Mouse (Mus musculus): ENCODE results near the gene Cpn2. TPM values are rescaled to one million over a fixed set of nuclear protein-coding genes. Genes with fewer than 3 reads are reported as not detected.
A peak's percentile ranks its signal among the peaks of the same experiment; 100 is the strongest.

Cpn2 gene
- total and polyA plus RNA-seq, 3 experiments: not detected

GRCm38 (mm10) chr16:30209264-30209663, 58.0 kb downstream of the Cpn2 start:
- TF ChIP-seq CTCF (conservative IDR thresholded peaks at IDR 0.05 in 1 of 2, IDR thresholded peaks at IDR 0.05 in 1 of 2; ENCODE audit: low read depth in 2 of 2, low read length in 2 of 2) (peak; percentile 28 to 41; a peak in 3 of 4 replicates), MEF2A (IDR thresholded peaks at IDR 0.05; ENCODE audit: borderline replicate concordance, low read depth, low read length) (no peak), IRF4 (IDR thresholded peaks at IDR 0.05; ENCODE audit: low read depth, low read length) (no peak), RAD21 (IDR thresholded peaks at IDR 0.05; ENCODE audit: low read depth, low read length) (peak; percentile 36), SMC3 (IDR thresholded peaks at IDR 0.05; ENCODE audit: low read depth, low read length) (peak; percentile 6; the same call in 1 of the 2 replicates), TBP (conservative IDR thresholded peaks at IDR 0.05; ENCODE audit: low read depth, low read length) (no peak), USF1 (IDR thresholded peaks at IDR 0.05; ENCODE audit: low read depth, low read length) (no peak), PAX5 (IDR thresholded peaks at IDR 0.05; ENCODE audit: low read length) (no peak)
- Histone ChIP-seq H3K4me3 (replicated peaks in 1 of 3; ENCODE audit: low read depth in 2 of 3, low read length in 2 of 3, poor library complexity in 1 of 3) (no peak overlapping the region), H3K9ac (ENCODE audit: insufficient read depth, low read depth) (no peak overlapping the region), H3K4me2 (ENCODE audit: insufficient read depth, low read depth, poor library complexity, severe bottlenecking) (no peak overlapping the region), H3K27ac (ENCODE audit: insufficient read depth, low read depth) (no peak overlapping the region), H3K79me2 (replicated peaks; ENCODE audit: control insufficient read depth, extremely low read depth, insufficient read depth, poor library complexity, severe bottlenecking) (no peaks in the 10 kb centered on the region), H3K36me3 (replicated peaks in 1 of 2; ENCODE audit: control insufficient read depth in 1 of 2, insufficient read depth in 1 of 2, low read length in 1 of 2) (no peaks in the 10 kb centered on the region), H3K9me3 (replicated peaks; ENCODE audit: low read length) (peaks cover 5% of the 10 kb centered on the region), H3K27me3 (replicated peaks) (peaks cover 3% of the 10 kb centered on the region), H3K4me1 (ENCODE audit: control insufficient read depth in 1 of 2, insufficient read depth in 2 of 2) (peaks cover 19 to 27% of the 10 kb centered on the region in 2 experiments)
- no peak for DNase-seq (ENCODE audit: extremely low read depth)
- in situ Hi-C loops (cut with MboI; ENCODE audit: low pct_ligation_motif_present, low pct_unique_long_range_greater_than_20kb, low sequenced_read_pairs) (no loop called here), dilution Hi-C loops (cut with MboI; ENCODE audit: extremely low pct_ligation_motif_present, extremely low pct_unique_long_range_greater_than_20kb, low sequenced_read_pairs) (no loop called here)

- Histone ChIP-seq H3K27ac (ENCODE audit: insufficient read depth, low read depth) (no peak overlapping the region), H3K36me3 (replicated peaks in 1 of 2; ENCODE audit: control insufficient read depth in 1 of 2, insufficient read depth in 1 of 2, low read length in 1 of 2) (no peaks in the 10 kb centered on the region), H3K27me3 (replicated peaks) (peaks cover 6% of the 10 kb centered on the region), H3K9ac (ENCODE audit: insufficient read depth, low read depth) (no peak overlapping the region), H3K9me3 (replicated peaks; ENCODE audit: low read length) (peaks cover 5% of the 10 kb centered on the region), H3K4me3 (replicated peaks in 1 of 3; ENCODE audit: low read depth in 2 of 3, low read length in 2 of 3, poor library complexity in 1 of 3) (no peak overlapping the region), H3K4me2 (ENCODE audit: insufficient read depth, low read depth, poor library complexity, severe bottlenecking) (no peak overlapping the region), H3K79me2 (replicated peaks; ENCODE audit: control insufficient read depth, extremely low read depth, insufficient read depth, poor library complexity, severe bottlenecking) (no peaks in the 10 kb centered on the region), H3K4me1 (ENCODE audit: control insufficient read depth in 1 of 2, insufficient read depth in 2 of 2) (peaks cover 15 to 20% of the 10 kb centered on the region in 2 experiments)
- TF ChIP-seq ETS1 (conservative IDR thresholded peaks at IDR 0.05; ENCODE audit: low read depth, low read length) (no peak), MYC (IDR thresholded peaks at IDR 0.05; ENCODE audit: low read depth, low read length) (no peak), UBTF (IDR thresholded peaks at IDR 0.05; ENCODE audit: low read depth, low read length) (no peak), SIN3A (IDR thresholded peaks at IDR 0.05; ENCODE audit: low read length) (no peak), ZNF384 (IDR thresholded peaks at IDR 0.05; ENCODE audit: low read depth, low read length) (no peak), CHD1 (IDR thresholded peaks at IDR 0.05; ENCODE audit: low read depth, low read length) (no peak), HCFC1 (IDR thresholded peaks at IDR 0.05; ENCODE audit: low read depth, low read length) (no peak)
- DNase-seq (ENCODE audit: extremely low read depth): no peak
- dilution Hi-C loops (cut with MboI; ENCODE audit: extremely low pct_ligation_motif_present, extremely low pct_unique_long_range_greater_than_20kb, low sequenced_read_pairs) (no loop called here), in situ Hi-C loops (cut with MboI; ENCODE audit: low pct_ligation_motif_present, low pct_unique_long_range_greater_than_20kb, low sequenced_read_pairs) (no loop called here)
Observed at GRCm38 (mm10) chr16:30207991-30208390, 59.3 kb downstream of the Cpn2 start.
